Mouse (Mus musculus) midbrain, embryonic 12.5 days (tissue): Measurements from ENCODE around the gene Krtap10-10. TPM values are rescaled to one million over a fixed set of nuclear protein-coding genes. Genes with fewer than 3 reads are reported as not detected.

ENCODE experiments used
- ATAC-seq: fragments of 200-750 bp; cut with Nextera tagmentation; 2 replicates; pipeline ENCODE4 v1.8.0; 2017; ENCODE audit warnings: low read depth, moderate TSS enrichment, moderate library complexity; ENCODE audit not compliant: low FRiP score
- H3K27ac ChIP-seq: fragments of 300-500 bp; sonication (generic); replicated peaks from 2 replicates; pipeline ENCODE4 v1.5.1; 2016; ENCODE audit warnings: mild to moderate bottlenecking
- H3K27me3 ChIP-seq: fragments of 300-500 bp; sonication (generic); 2 replicates; pipeline ENCODE4 v1.6.1; 2016; ENCODE audit warnings: mild to moderate bottlenecking
- H3K36me3 ChIP-seq: fragments of 300-500 bp; sonication (generic); 2 replicates; pipeline ENCODE4 v1.6.1; 2016
- H3K4me1 ChIP-seq: fragments of 300-500 bp; sonication (generic); 2 replicates; pipeline ENCODE4 v1.6.1; 2016
- H3K4me2 ChIP-seq: fragments of 300-500 bp; sonication (generic); replicated peaks from 2 replicates; pipeline ENCODE4 v1.6.1; 2016; ENCODE audit warnings: mild to moderate bottlenecking, moderate library complexity
- H3K4me3 ChIP-seq: fragments of 300-500 bp; sonication (generic); 2 replicates; pipeline ENCODE4 v1.5.1; 2016; ENCODE audit warnings: mild to moderate bottlenecking
- H3K9ac ChIP-seq: fragments of 300-500 bp; sonication (generic); replicated peaks from 2 replicates; pipeline ENCODE4 v1.6.1; 2016; ENCODE audit warnings: mild to moderate bottlenecking, moderate library complexity
- H3K9me3 ChIP-seq: fragments of 300-500 bp; sonication (generic); 2 replicates; pipeline ENCODE4 v1.6.1; 2016; ENCODE audit warnings: mild to moderate bottlenecking
- WGBS: fragments of 180-500 bp; shearing (Covaris S2); methylation state at CpG from one replicate; pipeline ENCODE4 v1.1.7; 2016; 5-methylcytosine and 5-hydroxymethylcytosine counted together
- polyA plus RNA-seq: library from polyadenylated mRNA; unstranded; fragments of >200 nt; fragmentation: Nextera tagmentation; extraction: Ambion mirVana; gene quantifications from 2 replicates; pipeline ENCODE4 v1.2.1, GENCODE M21; 2016

Krtap10-10 gene
- polyA plus RNA-seq, 1 experiment from 2014 or later: not detected

DNA sequence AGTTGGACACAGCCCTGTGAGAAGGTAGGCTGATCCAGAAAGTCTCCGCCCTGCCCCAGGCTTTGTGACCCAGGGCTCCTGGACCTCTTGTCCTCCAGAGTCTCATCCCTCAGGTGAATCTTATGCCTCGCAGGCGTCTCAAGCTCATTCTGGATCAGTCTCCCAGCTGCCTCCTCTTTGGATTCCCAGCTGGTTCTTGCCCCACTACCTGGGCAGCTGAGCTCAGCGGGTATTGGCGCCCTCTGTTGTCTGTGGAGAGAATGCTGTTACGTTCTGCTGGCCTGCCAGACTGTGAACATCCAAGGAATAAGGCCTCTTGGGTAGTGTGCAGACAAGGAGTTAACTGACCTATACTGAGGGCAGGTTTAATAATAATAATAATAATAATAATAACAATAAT lies 43.2 kb downstream of the Krtap10-10 start:
- Histone ChIP-seq H3K9ac (no peak overlapping the region), H3K4me2 (no peak overlapping the region), H3K27me3 (no peaks in the 10 kb centered on the region; the same call in 1 of the 2 replicates), H3K4me1 (no peaks in the 10 kb centered on the region), H3K36me3 (no peaks in the 10 kb centered on the region), H3K27ac (no peak overlapping the region), H3K9me3 (no peaks in the 10 kb centered on the region), H3K4me3 (no peak overlapping the region)
- ATAC-seq: no peak
- WGBS: 61% methylated on average over 6 of the region's 6 CpGs

DNA sequence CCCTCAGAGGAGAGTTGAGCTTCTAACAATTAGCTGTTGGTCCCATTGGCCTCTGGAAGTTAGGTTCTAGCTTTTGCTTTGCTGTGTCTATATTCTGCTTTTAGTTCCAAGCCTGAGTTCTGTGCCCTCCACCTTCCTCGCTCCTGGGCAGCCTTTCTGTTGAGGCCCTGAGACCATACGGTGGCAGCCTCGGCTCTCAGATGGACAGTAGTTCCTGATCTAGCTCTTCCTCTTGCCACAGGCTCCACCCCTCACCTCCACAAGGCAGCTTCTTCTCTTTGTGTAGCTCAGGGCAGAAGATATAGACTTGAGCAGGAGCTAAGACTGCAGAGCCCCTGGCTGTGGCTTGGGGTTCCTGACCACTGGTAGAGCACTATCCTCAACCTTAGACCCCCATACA lies 44.6 kb downstream of the Krtap10-10 start:
- no peak for ATAC-seq
- Histone ChIP-seq H3K36me3 (no peaks in the 10 kb centered on the region), H3K9ac (no peak overlapping the region), H3K27me3 (no peaks in the 10 kb centered on the region; the same call in 1 of the 2 replicates), H3K4me2 (no peak overlapping the region), H3K9me3 (no peaks in the 10 kb centered on the region), H3K27ac (no peak overlapping the region), H3K4me1 (no peaks in the 10 kb centered on the region), H3K4me3 (no peak overlapping the region)
- WGBS: 86% methylated on average over 3 of the region's 3 CpGs

DNA sequence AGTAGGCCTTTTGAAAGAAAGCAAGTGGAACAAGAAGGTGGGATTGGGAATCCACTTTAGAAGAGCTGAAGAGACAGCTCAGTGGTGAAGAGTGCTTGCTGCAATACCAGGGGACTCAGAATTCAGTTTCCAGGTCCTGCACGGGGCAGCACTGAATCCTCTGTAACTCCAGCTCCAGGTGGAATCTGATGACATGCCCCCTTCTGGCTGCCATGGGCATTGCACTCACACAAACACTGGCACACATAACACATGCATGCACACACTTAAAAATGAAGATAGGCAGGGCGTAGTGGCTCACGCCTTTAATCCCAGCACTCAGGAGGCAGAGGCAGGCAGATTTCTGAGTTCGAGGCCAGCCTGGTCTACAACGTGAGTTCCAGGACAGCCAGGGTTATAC lies 46.8 kb downstream of the Krtap10-10 start:
- no peaks in the 10 kb centered on the region; the same call in 1 of the 2 replicates for H3K27me3 ChIP-seq
- no peak for ATAC-seq
- H3K27ac ChIP-seq: no peak overlapping the region
- 85% methylated on average over 5 of the region's 5 CpGs for WGBS
- no peaks in the 10 kb centered on the region for H3K4me1 ChIP-seq
- H3K4me3 ChIP-seq: no peak overlapping the region
- H3K9ac ChIP-seq: no peak overlapping the region
- H3K36me3 ChIP-seq: no peaks in the 10 kb centered on the region
- H3K4me2 ChIP-seq: no peak overlapping the region
- H3K9me3 ChIP-seq: no peaks in the 10 kb centered on the region

DNA sequence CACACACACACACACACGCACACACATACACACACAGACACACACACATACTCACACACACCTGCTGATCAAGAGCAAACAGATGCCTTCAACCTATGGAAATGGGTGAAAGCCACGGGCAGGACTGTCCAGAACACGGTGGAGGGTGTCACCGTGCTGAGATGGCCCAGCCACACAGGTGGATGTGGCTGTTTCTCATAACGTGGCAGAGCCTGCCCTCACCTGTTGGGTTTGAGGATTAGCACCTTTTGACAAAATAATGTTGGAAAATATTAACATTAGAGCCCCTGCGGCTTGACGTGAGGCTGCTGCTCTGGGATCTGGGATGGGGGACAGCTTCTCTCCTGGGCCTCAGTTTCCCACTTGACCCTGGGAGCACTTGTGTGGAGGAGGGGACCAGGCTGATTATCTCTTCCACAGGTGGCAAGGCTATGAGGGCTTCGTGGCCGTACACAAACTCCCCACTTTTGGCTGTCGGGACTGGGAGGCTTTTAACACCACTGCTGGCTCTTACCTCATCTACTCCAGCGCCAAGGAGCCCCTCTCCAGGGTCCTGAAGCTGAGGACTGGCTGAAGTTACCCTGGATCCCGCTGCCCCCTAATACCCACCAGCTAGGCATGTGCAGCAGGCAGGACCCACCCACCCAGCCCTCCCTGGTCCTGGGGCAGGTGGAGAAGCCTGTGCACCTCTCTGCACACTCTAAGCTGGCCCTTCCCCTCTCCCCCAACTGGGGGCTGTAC lies 50.4 kb downstream of the Krtap10-10 start:
- no peak overlapping the region for H3K4me2 ChIP-seq
- H3K27ac ChIP-seq: no peak overlapping the region
- no peak overlapping the region for H3K4me3 ChIP-seq
- ATAC-seq: no peak
- H3K9me3 ChIP-seq: peaks cover 7% of the 10 kb centered on the region; the same call in 1 of the 2 replicates
- 55% methylated on average over 12 of the region's 12 CpGs for WGBS
- H3K36me3 ChIP-seq: no peaks in the 10 kb centered on the region
- no peaks in the 10 kb centered on the region for H3K27me3 ChIP-seq
- no peak overlapping the region for H3K9ac ChIP-seq
- no peaks in the 10 kb centered on the region for H3K4me1 ChIP-seq

Other genes starting within 250 kb of the Krtap10-10 start
- gene Sumo3, start 229.8 kb upstream of the Krtap10-10 start, polyA plus RNA-seq: 304 and 325 TPM in 2 replicates
- 7.7 and 19.3 TPM in 2 replicates for gene Gm49325, start 229.8 kb upstream of the Krtap10-10 start, polyA plus RNA-seq
- 83.6 and 84.2 TPM in 2 replicates for gene Ube2g2, start 213.7 kb upstream of the Krtap10-10 start, polyA plus RNA-seq
- 1.2 and 1.4 TPM in 2 replicates for gene Tspear, start 149.4 kb upstream of the Krtap10-10 start, polyA plus RNA-seq
- not detected in 2 replicates for gene Gm19402, start 145.2 kb upstream of the Krtap10-10 start, polyA plus RNA-seq
- not detected in 2 replicates for gene Gm9508, start 138.7 kb upstream of the Krtap10-10 start, polyA plus RNA-seq
- not detected in 2 replicates for gene Gm10272, start 129.3 kb upstream of the Krtap10-10 start, polyA plus RNA-seq
- gene Gm10024, start 124.5 kb upstream of the Krtap10-10 start, polyA plus RNA-seq: not detected in 2 replicates
- not detected in 2 replicates for gene Gm10142, start 120.1 kb upstream of the Krtap10-10 start, polyA plus RNA-seq
- gene Krtap12-1, start 115.3 kb upstream of the Krtap10-10 start, polyA plus RNA-seq: not detected in 2 replicates
- gene Gm10100, start 109.5 kb upstream of the Krtap10-10 start, polyA plus RNA-seq: not detected in 2 replicates
- gene Gm18596, start 93.3 kb upstream of the Krtap10-10 start, polyA plus RNA-seq: not detected in 2 replicates
- gene Gm9736, start 84.6 kb upstream of the Krtap10-10 start, polyA plus RNA-seq: not detected in 2 replicates
- gene Gm3233, start 76.3 kb upstream of the Krtap10-10 start, polyA plus RNA-seq: not detected in 2 replicates
- not detected in 2 replicates for gene Gm3238, start 64.6 kb upstream of the Krtap10-10 start, polyA plus RNA-seq
- gene Gm7138, start 59.0 kb upstream of the Krtap10-10 start, polyA plus RNA-seq: not detected in 2 replicates
- gene Gm3250, start 53.4 kb upstream of the Krtap10-10 start, polyA plus RNA-seq: not detected in 2 replicates
- gene Gm7137, start 47.7 kb upstream of the Krtap10-10 start, polyA plus RNA-seq: not detected in 2 replicates
- gene Gm9639, start 40.9 kb upstream of the Krtap10-10 start, polyA plus RNA-seq: not detected in 2 replicates
- not detected in 2 replicates for gene Gm19668, start 36.8 kb upstream of the Krtap10-10 start, polyA plus RNA-seq
- gene Gm9507, start 24.1 kb upstream of the Krtap10-10 start, polyA plus RNA-seq: not detected in 2 replicates
- not detected in 2 replicates for gene Gm2696, start 21.3 kb upstream of the Krtap10-10 start, polyA plus RNA-seq
- gene Krtap10-4, start 8.9 kb upstream of the Krtap10-10 start, polyA plus RNA-seq: not detected in 2 replicates
- gene Gm36176, start 10.9 kb downstream of the Krtap10-10 start, polyA plus RNA-seq: not detected in 2 replicates
- gene Gm10318, start 16.9 kb downstream of the Krtap10-10 start, polyA plus RNA-seq: not detected in 2 replicates
- gene Gm3285, start 26.0 kb downstream of the Krtap10-10 start, polyA plus RNA-seq: not detected in 2 replicates
- gene Lrrc3, start 66.6 kb downstream of the Krtap10-10 start, polyA plus RNA-seq: 5.3 and 5.6 TPM in 2 replicates
- gene Trpm2, start 134.6 kb downstream of the Krtap10-10 start, polyA plus RNA-seq: 1.2 and 1.5 TPM in 2 replicates
- gene 1810043G02Rik, start 142.6 kb downstream of the Krtap10-10 start, polyA plus RNA-seq: 32.0 and 32.9 TPM in 2 replicates
- 104 and 116 TPM in 2 replicates for gene Pfkl, start 174.1 kb downstream of the Krtap10-10 start, polyA plus RNA-seq
- gene Dnmt3l, start 206.0 kb downstream of the Krtap10-10 start, polyA plus RNA-seq: not detected in 2 replicates
- gene Aire, start 207.7 kb downstream of the Krtap10-10 start, polyA plus RNA-seq: 0.17 and 0.35 TPM in 2 replicates
- 1.2 and 1.4 TPM in 2 replicates for gene Icosl, start 233.4 kb downstream of the Krtap10-10 start, polyA plus RNA-seq